Mouse (Mus musculus) large intestine, adult 2 months (tissue): ENCODE measurements around the gene Ppbp. TPM values are rescaled to one million over a fixed set of nuclear protein-coding genes. Genes with fewer than 3 reads are reported as not detected.
"Not testable (repeated sequence)": the region's sequence is repeated elsewhere in the genome, so short reads cannot be mapped to it uniquely, and the experiment has no call there.

ENCODE experiments used
- DNase-seq: peaks from one replicate; pipeline ENCODE4 v3.0.0-alpha.2; 2012; ENCODE audit warnings: low read depth, low spot score
- WGBS: fragments of 180-500 bp; shearing (Covaris S2); methylation state at CpG from one replicate; pipeline ENCODE4 v1.1.7; 2018; 5-methylcytosine and 5-hydroxymethylcytosine counted together
- polyA plus RNA-seq: library from polyadenylated mRNA; depleted of rRNA; stranded (reverse); fragments of >200 nt; gene quantifications from 2 replicates; pipeline ENCODE4 v1.2.3, GENCODE M21; 2012; rRNA removed

Gene Ppbp
- polyA plus RNA-seq, 1 experiment = 0.17 TPM

GRCm38 (mm10) chr5:90785659-90786588 is 17.6 kb downstream of the Ppbp start, which contains the start of gene Cxcl3:
Gene Cxcl3 (plus strand): TSS chr5:90786103.
- DNase-seq = no peak
- WGBS = 20% methylated on average over 26 of the region's 26 CpGs

- WGBS = 80% methylated on average over 4 of the region's 4 CpGs
- no peak for DNase-seq
Measured at GRCm38 (mm10) chr5:90788114-90788513, 19.8 kb downstream of the Ppbp start.

GRCm38 (mm10) chr5:90789306-90790073 is 21.2 kb downstream of the Ppbp start:
- DNase-seq = no peak
- 69% methylated on average over 11 of the region's 11 CpGs for WGBS

GRCm38 (mm10) chr5:90790074-90790502 is 21.8 kb downstream of the Ppbp start:
- DNase-seq = no peak
- 43% methylated on average over 8 of the region's 8 CpGs for WGBS

- WGBS = 29% methylated on average over 5 of the region's 5 CpGs
- DNase-seq = no peak
Measured at GRCm38 (mm10) chr5:90794195-90794625, 25.9 kb downstream of the Ppbp start, which contains the start of gene Cxcl15. Gene Cxcl15 (plus strand): TSS chr5:90794534.

GRCm38 (mm10) chr5:90795392-90795791 is 27.1 kb downstream of the Ppbp start:
- 95% methylated on average over 2 of the region's 2 CpGs for WGBS

GRCm38 (mm10) chr5:90804574-90804973 is 36.3 kb downstream of the Ppbp start:
- DNase-seq = no peak

More at GRCm38 (mm10) chr5:90795392-90795791, 27.1 kb downstream of the Ppbp start:
- DNase-seq = not testable (repeated sequence)

GRCm38 (mm10) chr5:90806050-90806449 is 37.7 kb downstream of the Ppbp start:
- no peak for DNase-seq

- DNase-seq = no peak
- WGBS = 77% methylated on average over 3 of the region's 3 CpGs
Measured at GRCm38 (mm10) chr5:90807176-90807950, 39.0 kb downstream of the Ppbp start.

Other genes with a start within 250 kb of the Ppbp start
- gene Afm, start 249.6 kb upstream of the Ppbp start, polyA plus RNA-seq = 0.14 TPM in 1 of 2 replicates, not detected in the other
- 0.07 TPM in 1 of 2 replicates, not detected in the other for gene 5830473C10Rik, start 207.4 kb upstream of the Ppbp start, polyA plus RNA-seq
- gene Rassf6, start 127.9 kb upstream of the Ppbp start, polyA plus RNA-seq = 6.7 and 11.8 TPM in 2 replicates
- gene Cxcl5, start 9.2 kb upstream of the Ppbp start, polyA plus RNA-seq = 0.78 and 1.1 TPM in 2 replicates
- 14.5 and 15.5 TPM in 2 replicates for gene Pf4, start 3.9 kb downstream of the Ppbp start, polyA plus RNA-seq
- 0.30 TPM in 1 of 2 replicates, not detected in the other for gene Cxcl3, start 17.6 kb downstream of the Ppbp start, polyA plus RNA-seq
- gene Cxcl15, start 26.0 kb downstream of the Ppbp start, polyA plus RNA-seq = 0.04 TPM in 1 of 2 replicates, not detected in the other
- 1.3 and 2.8 TPM in 2 replicates for gene Cxcl1, start 122.7 kb downstream of the Ppbp start, polyA plus RNA-seq
- gene Cxcl2, start 135.4 kb downstream of the Ppbp start, polyA plus RNA-seq = 0.50 and 1.8 TPM in 2 replicates
- 12.7 and 19.5 TPM in 2 replicates for gene Mthfd2l, start 162.6 kb downstream of the Ppbp start, polyA plus RNA-seq